8 mouse cellular contexts compared by ENCODE assay signal in the genomic region with DNA sequence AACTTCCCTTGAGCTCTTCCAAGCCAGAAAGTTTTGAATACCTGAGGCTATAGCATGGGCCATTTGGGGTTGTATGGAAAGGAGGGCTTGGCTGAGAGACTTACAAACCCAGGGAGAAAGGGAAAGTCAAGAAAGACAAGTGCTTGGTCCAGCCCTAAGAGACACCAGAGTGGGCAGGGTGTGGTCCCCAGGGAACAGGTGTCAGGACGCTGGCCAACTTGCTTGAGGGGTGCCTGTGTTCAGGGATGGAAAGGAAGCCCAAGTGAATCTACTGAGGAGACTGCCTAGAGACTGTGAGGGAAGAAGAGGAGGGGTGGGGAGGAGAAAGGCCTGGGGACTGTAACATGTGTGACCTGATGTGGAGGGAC.
DNase-seq lines count a peak whose midpoint lies in the region; ATAC-seq and TF ChIP-seq lines count a peak whose summit lies in the region.

No protein-coding gene starts in this region.

- no peak for DNase-seq in liver, adult 2 months (ENCODE audit: extremely low read depth, low read depth, low spot score)
- no peak for DNase-seq in liver
- DNase-seq in embryonic facial prominence, embryonic 14.5 days (ENCODE audit: low spot score) = no peak
- no peak for DNase-seq in embryo, embryonic 10.5 days (ENCODE audit: low spot score)
- no peak for DNase-seq in right cerebral cortex, postnatal 25 days

- no peak overlapping the region for H3ac ChIP-seq in myocyte (ENCODE audit: control insufficient read depth, insufficient read length)

- no peaks in the 10 kb centered on the region for H3K27me3 ChIP-seq in liver, adult 2 months (ENCODE audit: control insufficient read depth, insufficient read depth, low read length)
- H3K27me3 ChIP-seq in embryonic facial prominence, embryonic 14.5 days (replicated peaks; ENCODE audit: control insufficient read depth, insufficient read depth, low read length) = peaks cover 86% of the 10 kb centered on the region
- 0 out of 2 replicates have a peak, but pooled peaks cover 2% of the 10 kb centered on the region for H3K27me3 ChIP-seq in intestine, embryonic 15.5 days (replicated peaks)
- peaks cover 32% of the 10 kb centered on the region for H3K27me3 ChIP-seq in myocyte (ENCODE audit: control insufficient read depth, insufficient read depth, insufficient read length)

- no peaks in the 10 kb centered on the region for H3K36me3 ChIP-seq in liver, adult 2 months (ENCODE audit: control insufficient read depth, insufficient read depth, low read length)
- no peaks in the 10 kb centered on the region for H3K36me3 ChIP-seq in embryonic facial prominence, embryonic 14.5 days (ENCODE audit: control insufficient read depth, insufficient read depth, low read length)
- no peaks in the 10 kb centered on the region for H3K36me3 ChIP-seq in intestine, embryonic 15.5 days
- H3K36me3 ChIP-seq in myocyte (ENCODE audit: control insufficient read depth, insufficient read depth) = no peaks in the 10 kb centered on the region

- no peaks in the 10 kb centered on the region for H3K79me2 ChIP-seq in liver, adult 2 months (ENCODE audit: control insufficient read depth, insufficient read depth, low read length)
- no peaks in the 10 kb centered on the region for H3K79me2 ChIP-seq in myocyte (ENCODE audit: control insufficient read depth, insufficient read depth)

- H3K4me2 ChIP-seq in embryonic facial prominence, embryonic 14.5 days (ENCODE audit: low read depth, low read length) = peak overlapping the region; percentile 99
- H3K4me2 ChIP-seq in intestine, embryonic 15.5 days (replicated peaks) = peak overlapping the region; percentile 98
- H3K4me2 ChIP-seq in myocyte (ENCODE audit: low read depth) = no peak overlapping the region

- ATAC-seq in embryonic facial prominence, embryonic 14.5 days (ENCODE audit: low read depth) = peak; percentile 9; the same call in 1 of the 2 replicates
- ATAC-seq in intestine, embryonic 15.5 days = 0 out of 2 replicates have a peak, but pooled peaks have one; percentile 0
- ATAC-seq in cerebellum, adult (ENCODE audit: insufficient number of reproducible peaks, low FRiP score, low TSS enrichment) = no peak

- no peak for TF ChIP-seq POLR2A in liver, adult 2 months (IDR thresholded peaks at IDR 0.05; ENCODE audit: extremely low read depth, insufficient read depth, low read length)
- no peak for TF ChIP-seq POLR2A in myocyte (IDR thresholded peaks at IDR 0.05; ENCODE audit: insufficient read length, low read depth)

- H3K4me1 ChIP-seq in liver, adult 2 months (ENCODE audit: control insufficient read depth, insufficient read depth, low read length) = no peaks in the 10 kb centered on the region
- H3K4me1 ChIP-seq in embryonic facial prominence, embryonic 14.5 days (ENCODE audit: control insufficient read depth, insufficient read depth, low read length) = 0 out of 2 replicates have a peak, but pooled peaks cover 5% of the 10 kb centered on the region
- peaks cover 26% of the 10 kb centered on the region for H3K4me1 ChIP-seq in intestine, embryonic 15.5 days (replicated peaks)

- H3K4me3 ChIP-seq in liver, adult 2 months (ENCODE audit: insufficient read depth, low read depth, low read length) = peak overlapping the region; percentile 67; the same call in 1 of the 2 replicates
- H3K4me3 ChIP-seq in embryonic facial prominence, embryonic 14.5 days (ENCODE audit: low read depth, low read length) = peak overlapping the region; percentile 70
- peak overlapping the region; percentile 70 for H3K4me3 ChIP-seq in intestine, embryonic 15.5 days (replicated peaks)
- H3K4me3 ChIP-seq in myocyte = no peak overlapping the region

- no peak overlapping the region for H3K27ac ChIP-seq in liver, adult 2 months (replicated peaks; ENCODE audit: insufficient read depth, low read depth, low read length)
- no peak overlapping the region for H3K27ac ChIP-seq in embryonic facial prominence, embryonic 14.5 days (replicated peaks; ENCODE audit: low read depth, low read length)
- H3K27ac ChIP-seq in intestine, embryonic 15.5 days = peak overlapping the region; percentile 76

- no peak overlapping the region for H3K9ac ChIP-seq in liver, adult 2 months (ENCODE audit: low read depth, low read length)
- H3K9ac ChIP-seq in embryonic facial prominence, embryonic 14.5 days (ENCODE audit: low read depth, low read length) = peak overlapping the region; percentile 53; the same call in 1 of the 2 replicates
- H3K9ac ChIP-seq in intestine, embryonic 15.5 days = peak overlapping the region; percentile 52; the same call in 1 of the 2 replicates

- H3K9me3 ChIP-seq in embryonic facial prominence, embryonic 14.5 days (ENCODE audit: control insufficient read depth, low read length) = no peaks in the 10 kb centered on the region
- H3K9me3 ChIP-seq in intestine, embryonic 15.5 days = no peaks in the 10 kb centered on the region

- 38% methylated on average over 1 of the region's 1 CpGs for WGBS in liver, adult 2 months
- 14% methylated on average over 1 of the region's 1 CpGs for WGBS in embryonic facial prominence, embryonic 14.5 days
- 26% methylated on average over 1 of the region's 1 CpGs for WGBS in intestine, embryonic 15.5 days

- no peak for TF ChIP-seq CTCF in liver, adult 2 months (IDR thresholded peaks at IDR 0.05; ENCODE audit: low read depth, low read length)

TF ChIP-seq in myocyte, 11 proteins besides CTCF, POLR2A, EP300 and RAD21:
- no peak for TF ChIP-seq MAX (IDR thresholded peaks at IDR 0.05; ENCODE audit: low read depth)
- TF ChIP-seq MYOG (IDR thresholded peaks at IDR 0.05; ENCODE audit: control insufficient read depth in 1 of 3, insufficient read depth in 1 of 3, insufficient read length in 2 of 3, low read depth in 2 of 3) = peak in 2 of 3 experiments; percentile 30 to 88
- TF ChIP-seq POLR2AphosphoS2 (IDR thresholded peaks at IDR 0.05; ENCODE audit: insufficient read length, low read depth) = no peak
- no peak for TF ChIP-seq SRF (IDR thresholded peaks at IDR 0.05; ENCODE audit: control insufficient read depth, insufficient read length, low read depth)
- TF ChIP-seq MYOD1 (IDR thresholded peaks at IDR 0.05; ENCODE audit: control insufficient read depth in 1 of 3, insufficient read length in 2 of 3, low read depth in 2 of 3) = peak; percentile 53 to 94 (median 80)
- TF ChIP-seq E2F4 (IDR thresholded peaks at IDR 0.05; ENCODE audit: insufficient read depth) = no peak
- TF ChIP-seq CEBPB (IDR thresholded peaks at IDR 0.05; ENCODE audit: insufficient read depth, poor library complexity, severe bottlenecking) = no peak
- no peak for TF ChIP-seq USF1 (IDR thresholded peaks at IDR 0.05; ENCODE audit: low read depth)
- no peak for TF ChIP-seq REST (IDR thresholded peaks at IDR 0.05; ENCODE audit: insufficient read depth, insufficient read length)
- TF ChIP-seq TCF12 (IDR thresholded peaks at IDR 0.05; ENCODE audit: insufficient read depth, poor library complexity, severe bottlenecking) = peak; percentile 36
- TF ChIP-seq TCF3 (IDR thresholded peaks at IDR 0.05; ENCODE audit: insufficient read length, low read depth) = no peak
